Comparison of ENCODE assay signal across 18 mouse cellular contexts in genomic region chr11:96524541-96524940, GRCm38 (mm10).
"Had no signal": no experiment of that assay in that cellular context is flagged by ENCODE, and none has a peak within 500 bp of the region (broad histone marks: within the 10 kb centered on the region; RNA-seq: fewer than 3 reads in every experiment).

No protein-coding gene starts in this region.

- H3K4me3 ChIP-seq: midbrain, embryonic 10.5 days; midbrain, embryonic 13.5 days; midbrain, embryonic 15.5 days; myocyte; neural tube, embryonic 12.5 days; neural tube, embryonic 15.5 days had no signal

- H3K9me3 ChIP-seq: midbrain, embryonic 10.5 days; midbrain, embryonic 13.5 days; midbrain, embryonic 15.5 days; neural tube, embryonic 12.5 days; neural tube, embryonic 15.5 days had no signal

- H3K27ac ChIP-seq: midbrain, embryonic 13.5 days; midbrain, embryonic 15.5 days; neural tube, embryonic 12.5 days; neural tube, embryonic 15.5 days had no signal

- H3K4me2 ChIP-seq: lung, embryonic 14.5 days; midbrain, embryonic 13.5 days; midbrain, embryonic 15.5 days; neural tube, embryonic 12.5 days; neural tube, embryonic 15.5 days had no signal

- H3K9ac ChIP-seq: lung, embryonic 14.5 days; midbrain, embryonic 13.5 days; midbrain, embryonic 15.5 days; neural tube, embryonic 12.5 days; neural tube, embryonic 15.5 days had no signal

- H3K27me3 ChIP-seq: midbrain, embryonic 13.5 days; midbrain, embryonic 15.5 days; neural tube, embryonic 12.5 days; neural tube, embryonic 15.5 days had no signal

- ATAC-seq: midbrain, embryonic 13.5 days; midbrain, embryonic 15.5 days had no signal

- H3K4me1 ChIP-seq: midbrain, embryonic 10.5 days; midbrain, embryonic 15.5 days; neural tube, embryonic 12.5 days had no signal

- DNase-seq: lung, adult 18-20 months; lung, embryonic 14.5 days; lung, postnatal 10 days; lung, postnatal 4 days; retina, postnatal 1 day; right cerebral cortex, adult 18-20 months; right cerebral cortex, postnatal 25 days; right cerebral cortex, postnatal 4 days; spleen, adult 18-20 months; thymus, adult 18-20 months; thymus, postnatal 14 days; thymus, postnatal 36 days had no signal

- H3K36me3 ChIP-seq: midbrain, embryonic 10.5 days; midbrain, embryonic 13.5 days; midbrain, embryonic 15.5 days; neural tube, embryonic 12.5 days; neural tube, embryonic 15.5 days had no signal
